Mouse (Mus musculus) heart, adult 2 months (tissue): ENCODE measurements around the gene Cbx7. TPM values are rescaled to one million over a fixed set of nuclear protein-coding genes. Genes with fewer than 3 reads are reported as not detected.

ENCODE experiments used
- DNase-seq, 2 experiments: peaks; one replicate each; pipeline ENCODE4 v3.0.0; 2021
- H3K27ac ChIP-seq: fragments of 200-600 bp; 2 replicates; pipeline ENCODE4 v1.8.1; 2022
- H3K27me3 ChIP-seq: fragments of 200-500 bp; 2 replicates; pipeline ENCODE4 v1.6.1; 2012; ENCODE audit warnings: mild to moderate bottlenecking, low read length, inconsistent platforms, mixed read lengths; ENCODE audit not compliant: control insufficient read depth, insufficient read depth
- H3K36me3 ChIP-seq: fragments of 200-500 bp; 2 replicates; pipeline ENCODE4 v1.6.1; 2012; ENCODE audit warnings: low read length, inconsistent platforms; ENCODE audit not compliant: control insufficient read depth, insufficient read depth
- H3K4me1 ChIP-seq: fragments of 200-500 bp; 2 replicates; pipeline ENCODE4 v1.6.1; 2011; ENCODE audit warnings: low read length; ENCODE audit not compliant: control insufficient read depth, insufficient read depth
- H3K4me3 ChIP-seq: fragments of 200-600 bp; 2 replicates; pipeline ENCODE4 v1.8.1; 2022
- H3K79me2 ChIP-seq: fragments of 200-500 bp; replicated peaks from 2 replicates; pipeline ENCODE4 v1.6.1; 2012; ENCODE audit warnings: mild to moderate bottlenecking, inconsistent platforms, low read length, moderate library complexity, mixed read lengths; ENCODE audit not compliant: control insufficient read depth, insufficient read depth
- H3K9ac ChIP-seq: fragments of 200-500 bp; 2 replicates; pipeline ENCODE4 v1.6.1; 2012; ENCODE audit warnings: low read depth, mild to moderate bottlenecking, control low read depth, inconsistent platforms, low read length, mixed read lengths
- CTCF ChIP-seq: fragments of 200-600 bp; IDR thresholded peaks from 2 replicates; pipeline ENCODE4 v1.8.1; 2022; ENCODE audit warnings: antibody characterized with exemption, mild to moderate bottlenecking, moderate library complexity
- EP300 ChIP-seq: fragments of 200-500 bp; IDR thresholded peaks from 2 replicates; pipeline ENCODE4 v1.6.1; 2011; ENCODE audit warnings: low read depth, low read length, control low read depth; ENCODE audit not compliant: insufficient read depth
- POLR2A ChIP-seq: fragments of 200-500 bp; IDR thresholded peaks from 2 replicates; pipeline ENCODE4 v1.6.1; 2011; ENCODE audit warnings: mild to moderate bottlenecking, low read depth, low read length, control low read depth; ENCODE audit not compliant: insufficient read depth
- WGBS: fragments of 180-500 bp; shearing (Covaris S2); methylation state at CpG from one replicate; pipeline ENCODE4 v1.1.7; 2018; 5-methylcytosine and 5-hydroxymethylcytosine counted together
- intact Hi-C: fragments of 180-260 bp; cut with DNase I; formaldehyde crosslinking; loops from one replicate; pipeline ENCODE4 v1.15.1; 2025
- microRNA-seq, 2 experiments: library from miRNA; unstranded; fragments of <30 nt; microRNA quantifications; one replicate each; pipeline ENCODE4 v1.2.0; 2021
- polyA plus RNA-seq: library from polyadenylated mRNA; depleted of rRNA; stranded (reverse); fragments of >200 nt; gene quantifications from 2 replicates; pipeline ENCODE4 v1.2.3, GENCODE M21; 2012; rRNA removed
- total RNA-seq, 2 experiments: library from RNA; stranded (reverse); gene quantifications; 2 replicates each; pipeline ENCODE4 v1.2.3; 2021

Cbx7 gene
- total and polyA plus RNA-seq, 3 experiments: 18.9 to 21.7 (median 21.4) TPM

DNA sequence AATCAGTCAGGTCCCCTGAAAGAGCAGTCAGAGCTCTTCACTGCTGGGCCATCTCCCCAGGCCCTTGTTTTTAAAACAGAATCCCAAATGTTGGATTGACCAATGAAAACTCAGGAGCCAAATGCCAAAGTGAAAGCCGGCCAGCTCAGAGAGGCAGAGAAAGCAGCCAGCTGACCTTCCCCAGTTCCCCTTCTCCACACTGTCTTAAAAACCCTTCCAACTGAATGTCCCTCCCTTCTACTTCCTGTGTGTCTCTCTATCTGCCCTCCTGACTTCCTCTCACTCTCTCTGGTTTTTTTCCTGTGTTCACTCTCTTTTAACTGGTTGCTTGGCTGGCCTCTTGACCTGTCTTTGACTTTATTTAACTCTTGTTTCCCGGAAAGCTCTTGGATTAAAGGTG, 96.9 kb downstream of the Cbx7 start:
- Histone ChIP-seq H3K4me1 (peaks cover 3% of the 10 kb centered on the region), H3K27me3 (no peaks in the 10 kb centered on the region), H3K27ac (no peak overlapping the region), H3K4me3 (no peak overlapping the region), H3K79me2 (no peaks in the 10 kb centered on the region), H3K36me3 (no peaks in the 10 kb centered on the region), H3K9ac (no peak overlapping the region)
- DNase-seq: no peak
- WGBS: 31% methylated on average over 2 of the region's 2 CpGs
- intact Hi-C loops: no loop called here
- no peak for TF ChIP-seq CTCF
- no peak for TF ChIP-seq EP300
- no peak for TF ChIP-seq POLR2A

DNA sequence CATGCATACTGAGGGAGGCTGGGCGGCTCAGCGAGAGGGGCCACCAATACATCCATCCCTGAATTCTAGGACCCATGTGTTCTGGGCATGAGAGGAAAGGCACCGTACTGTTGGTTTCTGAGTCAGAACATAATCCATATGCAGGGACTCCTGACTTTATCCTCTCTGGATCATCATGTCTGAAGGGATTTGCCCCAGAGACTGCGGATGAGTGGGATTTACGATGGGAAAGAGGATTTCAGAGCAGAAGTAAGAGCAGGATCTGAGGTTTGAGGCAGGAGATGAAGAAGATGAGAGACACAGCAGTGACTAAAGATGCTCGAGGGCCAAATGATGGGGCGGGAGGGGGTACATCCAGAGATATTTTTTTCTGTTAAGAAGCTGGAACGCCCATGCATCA, 97.4 kb downstream of the Cbx7 start:
- Histone ChIP-seq H3K4me1 (peaks cover 1% of the 10 kb centered on the region; the same call in 1 of the 2 replicates), H3K27ac (no peak overlapping the region), H3K79me2 (no peaks in the 10 kb centered on the region), H3K9ac (no peak overlapping the region), H3K4me3 (no peak overlapping the region), H3K36me3 (no peaks in the 10 kb centered on the region), H3K27me3 (no peaks in the 10 kb centered on the region)
- DNase-seq: no peak
- intact Hi-C loops: no loop called here
- WGBS: 92% methylated on average over 8 of the region's 8 CpGs
- TF ChIP-seq POLR2A (no peak), CTCF (no peak), EP300 (no peak)

DNA sequence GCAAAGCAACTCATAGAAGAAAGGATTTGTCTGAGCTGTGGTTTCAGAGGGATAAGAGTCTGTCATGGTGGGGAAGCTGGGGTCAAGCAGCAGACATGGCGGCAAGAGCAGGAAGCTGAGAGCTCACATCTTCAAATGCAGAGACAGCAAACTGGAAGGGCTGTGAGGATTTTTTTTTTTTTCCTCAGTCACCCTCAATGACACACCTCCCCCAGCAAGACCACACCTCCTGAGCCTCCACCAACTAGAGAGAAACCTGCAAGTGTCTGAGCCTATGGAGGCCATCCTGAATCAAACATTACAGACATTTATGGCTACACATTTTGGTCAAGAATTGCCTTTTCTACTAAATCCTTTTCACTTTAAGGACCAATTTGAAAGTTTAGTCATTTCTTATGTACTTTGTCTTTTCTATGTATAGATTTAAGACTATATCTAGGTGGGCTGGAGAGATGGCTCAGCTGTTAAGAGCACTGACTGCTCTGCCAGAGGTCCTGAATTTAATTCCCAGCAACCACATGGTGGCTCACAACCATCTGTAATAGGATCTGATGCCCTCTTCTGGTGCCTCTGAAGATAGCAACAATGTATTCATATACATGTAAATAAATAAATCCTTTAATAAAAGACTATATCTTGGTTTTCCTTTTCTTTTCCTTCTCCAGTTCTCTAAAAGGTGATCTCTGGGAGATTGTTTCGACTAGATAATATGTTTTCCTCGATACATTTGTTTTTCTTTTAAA, 103.5 kb downstream of the Cbx7 start:
- H3K4me3 ChIP-seq: no peak overlapping the region
- H3K79me2 ChIP-seq: no peaks in the 10 kb centered on the region
- intact Hi-C loops: no loop called here
- no peak overlapping the region for H3K27ac ChIP-seq
- no peaks in the 10 kb centered on the region for H3K4me1 ChIP-seq
- no peaks in the 10 kb centered on the region for H3K36me3 ChIP-seq
- no peak overlapping the region for H3K9ac ChIP-seq
- no peaks in the 10 kb centered on the region for H3K27me3 ChIP-seq
- WGBS: 73% methylated on average over 3 of the region's 3 CpGs
- no peak for DNase-seq
- no peak for TF ChIP-seq POLR2A
- no peak for TF ChIP-seq EP300
- no peak; the same call in 1 of the 2 replicates for TF ChIP-seq CTCF

Small RNA genes within 50 kb of the gene (microRNA-seq; reads per million reads assigned to microRNA genes)
- gene Mir7213: 6.2 to 12.7 reads per million in 2 experiments

Other genes starting within 250 kb of the Cbx7 start
- gene Sun2, start 228.6 kb downstream of the Cbx7 start, total RNA-seq: 10 to 100 TPM; 83.3 to 96.7 TPM
- 57.9 and 69.2 TPM in 2 replicates for gene Sun2, start 228.6 kb downstream of the Cbx7 start, polyA plus RNA-seq
- 10 to 100 TPM; 19.3 to 21.7 TPM for gene Dnal4, start 193.3 kb downstream of the Cbx7 start, total RNA-seq
- gene Dnal4, start 193.3 kb downstream of the Cbx7 start, polyA plus RNA-seq: 43.0 and 46.8 TPM in 2 replicates
- gene Nptxr, start 166.4 kb downstream of the Cbx7 start, total RNA-seq: 1 to 10 TPM; 1.5 to 1.7 TPM
- gene Nptxr, start 166.4 kb downstream of the Cbx7 start, polyA plus RNA-seq: 1.3 and 1.6 TPM in 2 replicates
- gene Npcd, start 136.9 kb downstream of the Cbx7 start, total RNA-seq: under 1 TPM; 0.29 to 0.30 TPM
- 0.31 TPM in 1 of 2 replicates, not detected in the other for gene Npcd, start 136.9 kb downstream of the Cbx7 start, polyA plus RNA-seq
- 10 to 100 TPM; 21.1 to 21.3 TPM for gene Cbx6, start 136.4 kb downstream of the Cbx7 start, total RNA-seq
- gene Cbx6, start 136.4 kb downstream of the Cbx7 start, polyA plus RNA-seq: 22.9 and 24.1 TPM in 2 replicates
- gene Apobec3, start 79.5 kb downstream of the Cbx7 start, total RNA-seq: 1 to 10 TPM; 6.8 to 7.1 TPM
- 13.9 and 16.3 TPM in 2 replicates for gene Apobec3, start 79.5 kb downstream of the Cbx7 start, polyA plus RNA-seq
- 10 to 100 TPM; 27.1 to 27.3 TPM for gene Pdgfb, start 43.9 kb upstream of the Cbx7 start, total RNA-seq
- 32.6 and 45.1 TPM in 2 replicates for gene Pdgfb, start 43.9 kb upstream of the Cbx7 start, polyA plus RNA-seq
- 10 to 100 TPM; 69.6 to 95.0 TPM for gene Syngr1, start 120.2 kb upstream of the Cbx7 start, total RNA-seq
- 247 and 250 TPM in 2 replicates for gene Syngr1, start 120.2 kb upstream of the Cbx7 start, polyA plus RNA-seq
- gene Rpl3, start 120.7 kb upstream of the Cbx7 start, total RNA-seq: 100 to 1,000 TPM; 137 to 150 TPM
- 201 and 230 TPM in 2 replicates for gene Rpl3, start 120.7 kb upstream of the Cbx7 start, polyA plus RNA-seq
- 10 to 100 TPM; 17.8 to 24.5 TPM for gene Tab1, start 162.0 kb upstream of the Cbx7 start, total RNA-seq
- 24.1 and 29.3 TPM in 2 replicates for gene Tab1, start 162.0 kb upstream of the Cbx7 start, polyA plus RNA-seq
- 1 to 10 TPM; 2.3 to 3.5 TPM for gene Mgat3, start 202.6 kb upstream of the Cbx7 start, total RNA-seq
- 4.9 and 5.5 TPM in 2 replicates for gene Mgat3, start 202.6 kb upstream of the Cbx7 start, polyA plus RNA-seq